Mouse (Mus musculus) midbrain, postnatal 0 days (tissue): Measurements from ENCODE around the gene Tmem87a. TPM values are rescaled to one million over a fixed set of nuclear protein-coding genes. Genes with fewer than 3 reads are reported as not detected.
A peak's percentile ranks its signal among the peaks of the same experiment; 100 is the strongest.

Source experiments
- ATAC-seq: fragments of 200-750 bp; cut with Nextera tagmentation; 2 replicates; pipeline ENCODE4 v1.8.0; 2017; ENCODE audit warnings: moderate number of reproducible peaks, mild to moderate bottlenecking, moderate TSS enrichment, moderate library complexity; ENCODE audit not compliant: low FRiP score
- DNase-seq: peaks from one replicate; pipeline ENCODE4 v3.0.0-alpha.2; 2015; ENCODE audit warnings: low spot score
- H3K27ac ChIP-seq: fragments of 300-500 bp; sonication (generic); 2 replicates; pipeline ENCODE4 v1.5.1; 2014; ENCODE audit warnings: low read depth, mild to moderate bottlenecking, low read length, mixed read lengths
- H3K27me3 ChIP-seq: fragments of 300-500 bp; sonication (generic); 2 replicates; pipeline ENCODE4 v1.6.1; 2014; ENCODE audit warnings: low read length, control low read depth, mixed read lengths; ENCODE audit not compliant: insufficient read depth
- H3K36me3 ChIP-seq: fragments of 300-500 bp; sonication (generic); 2 replicates; pipeline ENCODE4 v1.6.1; 2014; ENCODE audit warnings: low read length, control low read depth, mixed read lengths; ENCODE audit not compliant: insufficient read depth
- H3K4me1 ChIP-seq: fragments of 300-500 bp; sonication (generic); 2 replicates; pipeline ENCODE4 v1.6.1; 2014; ENCODE audit warnings: mild to moderate bottlenecking, control low read depth, antibody characterized with exemption, low read length, mixed read lengths; ENCODE audit not compliant: insufficient read depth
- H3K4me2 ChIP-seq: fragments of 300-500 bp; sonication (generic); 2 replicates; pipeline ENCODE4 v1.6.1; 2014; ENCODE audit warnings: low read depth, mild to moderate bottlenecking, low read length, mixed read lengths; ENCODE audit not compliant: poor library complexity, severe bottlenecking
- H3K4me3 ChIP-seq: fragments of 300-500 bp; sonication (generic); 2 replicates; pipeline ENCODE4 v1.5.1; 2014; ENCODE audit warnings: low read depth, mild to moderate bottlenecking, low read length, moderate library complexity
- H3K9ac ChIP-seq: fragments of 300-500 bp; sonication (generic); replicated peaks from 2 replicates; pipeline ENCODE4 v1.6.1; 2014; ENCODE audit warnings: mild to moderate bottlenecking, low read length, moderate library complexity, mixed read lengths; ENCODE audit not compliant: poor library complexity, severe bottlenecking
- H3K9me3 ChIP-seq: fragments of 300-500 bp; sonication (generic); 2 replicates; pipeline ENCODE4 v1.6.1; 2016; ENCODE audit warnings: low read length, control low read depth
- CTCF ChIP-seq: IDR thresholded peaks from 2 replicates; pipeline ENCODE4 v1.5.1; 2016; ENCODE audit warnings: antibody characterized with exemption, mild to moderate bottlenecking
- WGBS: fragments of 180-500 bp; shearing (Covaris S2); extraction: QIAGEN DNeasy Blood & Tissue Kit; methylation state at CpG from one replicate; pipeline ENCODE4 v1.1.7; 2014; 5-methylcytosine and 5-hydroxymethylcytosine counted together
- polyA plus RNA-seq: library from polyadenylated mRNA; unstranded; fragments of >200 nt; fragmentation: Nextera tagmentation; extraction: Ambion mirVana; gene quantifications from 2 replicates; pipeline ENCODE4 v1.2.1, GENCODE M21; 2015
- total RNA-seq: library from RNA; depleted of rRNA; stranded (reverse); fragments of >200 nt; gene quantifications from 2 replicates; pipeline ENCODE4 v1.2.3, GENCODE M21; 2014; rRNA removed

Gene Tmem87a
- total RNA-seq: 28.6 and 37.5 TPM in 2 replicates
- polyA plus RNA-seq: 5.4 and 8.2 TPM in 2 replicates

- DNase-seq: peak; percentile 98
- 0 out of 2 replicates have a peak, but pooled peaks have one; percentile 14 for TF ChIP-seq CTCF
- H3K4me2 ChIP-seq: peak within 1 kb of the TSS; percentile 72
- peak within 1 kb of the TSS; percentile 71 for H3K9ac ChIP-seq
- H3K36me3 ChIP-seq: no peaks in the 10 kb centered on the region
- peak; percentile 100 for ATAC-seq
- under 1% methylated on average over 34 of the region's 34 CpGs for WGBS
- H3K4me1 ChIP-seq: peaks cover 3% of the 10 kb centered on the region; the same call in 1 of the 2 replicates
- H3K27me3 ChIP-seq: no peaks in the 10 kb centered on the region
- H3K4me3 ChIP-seq: peak within 1 kb of the TSS; percentile 54
- no peaks in the 10 kb centered on the region for H3K9me3 ChIP-seq
- H3K27ac ChIP-seq: peak within 1 kb of the TSS; percentile 79
Observed at GRCm38 (mm10) chr2:120403986-120404822, at the start of gene Tmem87a. Gene Tmem87a, minus strand, starts transcription at chr2:120404113.

- DNase-seq (no peak), ATAC-seq (no peak)
- Histone ChIP-seq H3K4me3 (no peak overlapping the region), H3K27me3 (no peaks in the 10 kb centered on the region), H3K4me1 (no peaks in the 10 kb centered on the region), H3K4me2 (no peak overlapping the region), H3K27ac (no peak overlapping the region), H3K9ac (no peak overlapping the region), H3K9me3 (no peaks in the 10 kb centered on the region), H3K36me3 (no peaks in the 10 kb centered on the region)
- TF ChIP-seq CTCF: no peak
- 74% methylated on average over 4 of the region's 4 CpGs for WGBS
Observed at GRCm38 (mm10) chr2:120452600-120452999, 48.7 kb upstream of the Tmem87a start.

GRCm38 (mm10) chr2:120450724-120451123 lies 46.8 kb upstream of the Tmem87a start:
- DNase-seq: no peak
- Histone ChIP-seq H3K4me2 (no peak overlapping the region), H3K27ac (no peak overlapping the region), H3K36me3 (no peaks in the 10 kb centered on the region), H3K27me3 (no peaks in the 10 kb centered on the region), H3K4me3 (no peak overlapping the region), H3K9ac (no peak overlapping the region), H3K4me1 (no peaks in the 10 kb centered on the region), H3K9me3 (no peaks in the 10 kb centered on the region)
- 72% methylated on average over 6 of the region's 6 CpGs for WGBS
- TF ChIP-seq CTCF: no peak
- ATAC-seq: no peak

- no peak overlapping the region for H3K9ac ChIP-seq
- DNase-seq (no peak), ATAC-seq (no peak)
- WGBS: 100% methylated on average over 1 of the region's 1 CpGs
- H3K4me3 ChIP-seq: no peak overlapping the region
- H3K9me3 ChIP-seq: no peaks in the 10 kb centered on the region
- no peak for TF ChIP-seq CTCF
- H3K27me3 ChIP-seq: no peaks in the 10 kb centered on the region
- no peak overlapping the region for H3K27ac ChIP-seq
- H3K4me1 ChIP-seq: no peaks in the 10 kb centered on the region
- H3K36me3 ChIP-seq: no peaks in the 10 kb centered on the region
- H3K4me2 ChIP-seq: no peak overlapping the region
Observed at GRCm38 (mm10) chr2:120447306-120447705, 43.4 kb upstream of the Tmem87a start.

- Histone ChIP-seq H3K4me2 (no peak overlapping the region), H3K27me3 (no peaks in the 10 kb centered on the region), H3K4me1 (no peaks in the 10 kb centered on the region), H3K4me3 (no peak overlapping the region), H3K9ac (no peak overlapping the region), H3K27ac (no peak overlapping the region), H3K36me3 (no peaks in the 10 kb centered on the region), H3K9me3 (no peaks in the 10 kb centered on the region)
- no peak for TF ChIP-seq CTCF
- no peak for DNase-seq
- 81% methylated on average over 10 of the region's 10 CpGs for WGBS
- ATAC-seq: no peak
Observed at GRCm38 (mm10) chr2:120446373-120446772, 42.5 kb upstream of the Tmem87a start.

GRCm38 (mm10) chr2:120444486-120444885 lies 40.6 kb upstream of the Tmem87a start:
- no peak for TF ChIP-seq CTCF
- no peaks in the 10 kb centered on the region for H3K4me1 ChIP-seq
- no peaks in the 10 kb centered on the region for H3K27me3 ChIP-seq
- 89% methylated on average over 1 of the region's 1 CpGs for WGBS
- H3K9me3 ChIP-seq: no peaks in the 10 kb centered on the region
- H3K36me3 ChIP-seq: no peaks in the 10 kb centered on the region
- H3K27ac ChIP-seq: no peak overlapping the region
- DNase-seq: no peak
- H3K9ac ChIP-seq: no peak overlapping the region
- no peak overlapping the region for H3K4me3 ChIP-seq
- no peak overlapping the region for H3K4me2 ChIP-seq
- no peak for ATAC-seq
